Mouse (Mus musculus) neural tube, embryonic 14.5 days (tissue): Measurements from ENCODE around the gene Gstp3. TPM values are rescaled to one million over a fixed set of nuclear protein-coding genes. Genes with fewer than 3 reads are reported as not detected.

ENCODE experiments used
- ATAC-seq: fragments of 200-750 bp; cut with Nextera tagmentation; 2 replicates; pipeline ENCODE4 v1.8.0; 2017; ENCODE audit warnings: low read depth, mild to moderate bottlenecking, moderate TSS enrichment, moderate library complexity
- H3K27ac ChIP-seq: fragments of 300-500 bp; sonication (generic); 2 replicates; pipeline ENCODE4 v1.5.1; 2014; ENCODE audit warnings: low read depth, mild to moderate bottlenecking, control low read depth, low read length, moderate library complexity, mixed read lengths
- H3K27me3 ChIP-seq: fragments of 300-500 bp; sonication (generic); 2 replicates; pipeline ENCODE4 v1.6.1; 2014; ENCODE audit warnings: low read length; ENCODE audit not compliant: control insufficient read depth, insufficient read depth
- H3K36me3 ChIP-seq: fragments of 300-500 bp; sonication (generic); 2 replicates; pipeline ENCODE4 v1.6.1; 2014; ENCODE audit warnings: low read length, mixed read lengths; ENCODE audit not compliant: control insufficient read depth, insufficient read depth
- H3K4me1 ChIP-seq: fragments of 300-500 bp; sonication (generic); 2 replicates; pipeline ENCODE4 v1.6.1; 2014; ENCODE audit warnings: low read length; ENCODE audit not compliant: control insufficient read depth, insufficient read depth
- H3K4me2 ChIP-seq: fragments of 300-500 bp; sonication (generic); 2 replicates; pipeline ENCODE4 v1.6.1; 2014; ENCODE audit warnings: mild to moderate bottlenecking, low read depth, low read length, control low read depth
- H3K4me3 ChIP-seq: fragments of 300-500 bp; sonication (generic); 2 replicates; pipeline ENCODE4 v1.5.1; 2014; ENCODE audit warnings: low read depth, low read length, control low read depth, mixed read lengths
- H3K9ac ChIP-seq: fragments of 300-500 bp; sonication (generic); replicated peaks from 2 replicates; pipeline ENCODE4 v1.6.1; 2014; ENCODE audit warnings: low read depth, mild to moderate bottlenecking, control low read depth, low read length, mixed read lengths
- H3K9me3 ChIP-seq: fragments of 300-500 bp; sonication (generic); 2 replicates; pipeline ENCODE4 v1.6.1; 2016; ENCODE audit warnings: low read length; ENCODE audit not compliant: control insufficient read depth
- WGBS: fragments of 180-500 bp; shearing (Covaris S2); extraction: QIAGEN DNeasy Blood & Tissue Kit; methylation state at CpG from one replicate; pipeline ENCODE4 v1.1.7; 2014; 5-methylcytosine and 5-hydroxymethylcytosine counted together
- polyA plus RNA-seq: library from polyadenylated mRNA; unstranded; fragments of >200 nt; fragmentation: Nextera tagmentation; extraction: Ambion mirVana; gene quantifications from 2 replicates; pipeline ENCODE4 v1.2.1, GENCODE M21; 2014

The Gstp3 gene
- polyA plus RNA-seq, 1 experiment from 2014 or later = not detected

GRCm38 (mm10) chr19:4027576-4027975 is 31.8 kb downstream of the Gstp3 start:
- H3K9me3 ChIP-seq = no peaks in the 10 kb centered on the region
- no peak overlapping the region for H3K4me3 ChIP-seq
- no peaks in the 10 kb centered on the region for H3K27me3 ChIP-seq
- ATAC-seq = no peak
- H3K9ac ChIP-seq = no peak overlapping the region
- no peak overlapping the region for H3K27ac ChIP-seq
- no peak overlapping the region for H3K4me2 ChIP-seq
- H3K4me1 ChIP-seq = no peaks in the 10 kb centered on the region
- H3K36me3 ChIP-seq = no peaks in the 10 kb centered on the region

- no peaks in the 10 kb centered on the region for H3K4me1 ChIP-seq
- no peaks in the 10 kb centered on the region for H3K36me3 ChIP-seq
- H3K9ac ChIP-seq = no peak overlapping the region
- no peaks in the 10 kb centered on the region for H3K27me3 ChIP-seq
- no peak overlapping the region for H3K27ac ChIP-seq
- H3K4me3 ChIP-seq = no peak overlapping the region
- ATAC-seq = no peak
- no peaks in the 10 kb centered on the region for H3K9me3 ChIP-seq
- H3K4me2 ChIP-seq = no peak overlapping the region
- WGBS = 80% methylated on average over 7 of the region's 7 CpGs
Measured at GRCm38 (mm10) chr19:4023185-4023584, 36.2 kb downstream of the Gstp3 start.

- Histone ChIP-seq H3K27ac (no peak overlapping the region), H3K9ac (no peak overlapping the region), H3K4me3 (no peak overlapping the region), H3K27me3 (no peaks in the 10 kb centered on the region), H3K36me3 (no peaks in the 10 kb centered on the region), H3K4me1 (no peaks in the 10 kb centered on the region), H3K4me2 (no peak overlapping the region), H3K9me3 (no peaks in the 10 kb centered on the region)
- peak; percentile 81; the same call in 1 of the 2 replicates for ATAC-seq
- WGBS = 27% methylated on average over 18 of the region's 18 CpGs
Measured at GRCm38 (mm10) chr19:4018743-4019583, 40.4 kb downstream of the Gstp3 start.

- 73% methylated on average over 10 of the region's 10 CpGs for WGBS
- Histone ChIP-seq H3K9ac (no peak overlapping the region), H3K27me3 (no peaks in the 10 kb centered on the region), H3K4me1 (no peaks in the 10 kb centered on the region), H3K27ac (no peak overlapping the region), H3K4me2 (no peak overlapping the region), H3K4me3 (no peak overlapping the region), H3K36me3 (no peaks in the 10 kb centered on the region), H3K9me3 (no peaks in the 10 kb centered on the region)
- no peak for ATAC-seq
Measured at GRCm38 (mm10) chr19:4017921-4018587, 41.3 kb downstream of the Gstp3 start.

GRCm38 (mm10) chr19:4015635-4016034 is 43.7 kb downstream of the Gstp3 start:
- H3K4me1 ChIP-seq = peaks cover 11% of the 10 kb centered on the region
- no peak overlapping the region for H3K4me2 ChIP-seq
- no peak overlapping the region for H3K27ac ChIP-seq
- H3K27me3 ChIP-seq = no peaks in the 10 kb centered on the region
- H3K36me3 ChIP-seq = no peaks in the 10 kb centered on the region
- 70% methylated on average over 5 of the region's 5 CpGs for WGBS
- H3K9me3 ChIP-seq = no peaks in the 10 kb centered on the region
- H3K4me3 ChIP-seq = no peak overlapping the region
- no peak for ATAC-seq
- H3K9ac ChIP-seq = no peak overlapping the region

- no peak overlapping the region for H3K4me2 ChIP-seq
- H3K27me3 ChIP-seq = no peaks in the 10 kb centered on the region
- no peak for ATAC-seq
- no peak overlapping the region for H3K9ac ChIP-seq
- H3K9me3 ChIP-seq = no peaks in the 10 kb centered on the region
- peaks cover 11% of the 10 kb centered on the region for H3K4me1 ChIP-seq
- peaks cover 6% of the 10 kb centered on the region; the same call in 1 of the 2 replicates for H3K36me3 ChIP-seq
- no peak overlapping the region for H3K27ac ChIP-seq
- H3K4me3 ChIP-seq = no peak overlapping the region
Measured at GRCm38 (mm10) chr19:4014802-4015201, 44.6 kb downstream of the Gstp3 start.

- H3K27me3 ChIP-seq = no peaks in the 10 kb centered on the region
- 0 out of 2 replicates have a peak overlapping the region, but pooled peaks have one; percentile 1 for H3K9ac ChIP-seq
- H3K27ac ChIP-seq = no peak overlapping the region
- 24% methylated on average over 9 of the region's 9 CpGs for WGBS
- no peaks in the 10 kb centered on the region for H3K9me3 ChIP-seq
- peak overlapping the region; percentile 34; the same call in 1 of the 2 replicates for H3K4me2 ChIP-seq
- H3K4me1 ChIP-seq = peaks cover 11% of the 10 kb centered on the region
- H3K4me3 ChIP-seq = peak overlapping the region; percentile 69
- H3K36me3 ChIP-seq = peaks cover 19% of the 10 kb centered on the region; the same call in 1 of the 2 replicates
- no peak; the same call in 1 of the 2 replicates for ATAC-seq
Measured at GRCm38 (mm10) chr19:4013066-4013465, 46.3 kb downstream of the Gstp3 start.

- Histone ChIP-seq H3K4me2 (peak within 1 kb of the TSS; percentile 51), H3K4me1 (peaks cover 11% of the 10 kb centered on the region), H3K9ac (peak within 1 kb of the TSS; percentile 59), H3K36me3 (peaks cover 21% of the 10 kb centered on the region), H3K9me3 (no peaks in the 10 kb centered on the region), H3K4me3 (peak within 1 kb of the TSS; percentile 69), H3K27me3 (no peaks in the 10 kb centered on the region), H3K27ac (peak within 1 kb of the TSS; percentile 73)
- ATAC-seq = peak; percentile 99
- WGBS = 0% methylated on average over 45 of the region's 45 CpGs
Measured at GRCm38 (mm10) chr19:4012432-4013022, 46.8 kb downstream of the Gstp3 start, which contains the start of gene Ndufv1. TSS of gene Ndufv1 (minus strand) at chr19:4012806.

- Histone ChIP-seq H3K9ac (no peak overlapping the region), H3K4me2 (no peak overlapping the region), H3K4me3 (no peak overlapping the region), H3K9me3 (no peaks in the 10 kb centered on the region), H3K27ac (no peak overlapping the region), H3K4me1 (peaks cover 11% of the 10 kb centered on the region), H3K36me3 (peaks cover 34% of the 10 kb centered on the region), H3K27me3 (no peaks in the 10 kb centered on the region)
- no peak for ATAC-seq
- WGBS = 94% methylated on average over 5 of the region's 5 CpGs
Measured at GRCm38 (mm10) chr19:4011086-4011485, 48.3 kb downstream of the Gstp3 start.
